Mouse (Mus musculus) gastrocnemius, postnatal 10 days (tissue): ENCODE measurements around the gene Hoxa11. TPM values are rescaled to one million over a fixed set of nuclear protein-coding genes. Genes with fewer than 3 reads are reported as not detected.
A peak's percentile ranks its signal among the peaks of the same experiment; 100 is the strongest.

Source experiments
- DNase-seq: peaks from one replicate; pipeline ENCODE4 v3.0.0; 2021; ENCODE audit warnings: mixed read lengths
- long read RNA-seq, 2 experiments: library from polyadenylated mRNA; stranded (forward); transcript quantifications; one replicate each; pipeline ENCODE4 v2.0.0; 2021
- total RNA-seq, 2 experiments: library from RNA; stranded (reverse); gene quantifications; 2 replicates each; pipeline ENCODE4 v1.2.3; 2021

The Hoxa11 gene
- total RNA-seq: 1 to 10 TPM; 4.4 to 5.6 TPM
- long read RNA-seq, experiment 1, transcript Hoxa11-201 (2 exons, 2,287 nt): major isoform, 7 of 8 reads
- long read RNA-seq, experiment 1, partial matches to known transcripts: 0 of 8 reads
- long read RNA-seq, experiment 1, other reads (novel, unspliced or antisense): 1 of 8 reads
- long read RNA-seq, experiment 2, partial matches to known transcripts: 0 of 2 reads
- long read RNA-seq, experiment 2, other reads (novel, unspliced or antisense): 0 of 2 reads

DNA sequence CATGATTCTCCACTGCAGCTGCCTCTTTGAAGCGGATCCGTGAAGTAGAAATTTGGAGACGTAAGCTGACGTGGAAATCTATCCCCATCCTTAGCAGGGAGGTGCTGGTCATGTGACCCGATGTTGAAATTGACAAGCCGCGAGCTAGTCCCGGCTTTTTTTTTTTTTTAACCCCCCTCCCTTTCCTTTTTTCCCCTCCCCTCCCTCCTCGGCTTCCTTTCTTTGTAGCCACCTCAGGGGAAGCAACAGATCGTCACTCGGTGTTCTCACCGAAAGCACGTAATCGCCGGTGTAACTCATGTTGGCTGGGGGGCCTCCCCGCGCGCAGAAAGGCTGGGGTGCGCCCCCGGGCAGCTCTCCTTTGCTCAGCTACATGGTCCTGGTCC, at the start of gene Hoxa11:
Gene Hoxa11 (minus strand): TSS at position 54 of the 386 bp plus-strand sequence.
- peak; percentile 17 for DNase-seq

DNA sequence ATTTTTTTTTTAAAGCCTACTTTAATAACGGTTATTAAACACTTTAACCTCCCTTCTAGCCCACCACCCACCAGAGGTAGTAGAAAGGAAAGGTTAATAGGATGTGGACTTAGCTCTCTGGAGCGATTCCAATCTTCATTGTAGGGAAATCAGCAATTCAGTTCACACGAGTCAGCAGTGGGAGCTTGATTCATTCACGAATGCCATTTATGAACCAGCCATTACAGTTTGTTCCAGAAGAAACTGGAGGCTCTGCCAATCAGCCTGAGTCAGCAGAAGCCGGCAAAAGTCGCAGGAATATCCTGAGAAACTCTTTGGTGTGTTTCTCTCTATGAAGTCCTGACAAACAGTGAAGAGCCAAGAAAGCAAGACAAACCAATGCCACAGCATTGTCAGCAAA, 49.0 kb upstream of the Hoxa11 start:
- no peak for DNase-seq

DNA sequence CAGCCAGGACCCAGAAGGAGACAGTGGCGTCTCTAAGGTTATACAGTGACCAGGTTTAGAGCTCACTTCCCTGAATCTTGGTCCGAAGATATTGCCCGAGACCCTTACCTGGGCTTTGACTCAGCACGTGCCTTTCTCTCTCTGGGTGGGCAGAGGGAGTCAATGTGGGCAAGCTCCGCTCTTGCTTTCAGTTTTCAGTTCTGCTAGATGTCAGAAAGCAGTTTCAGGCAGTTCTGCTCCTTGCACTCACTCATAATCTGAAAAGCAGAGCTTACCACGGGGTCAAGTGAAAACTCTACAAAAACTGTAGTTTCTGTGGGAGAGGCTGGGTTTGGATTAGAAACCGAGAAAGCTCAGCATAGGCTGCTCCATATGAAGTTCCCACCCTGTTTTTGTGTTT, 46.7 kb upstream of the Hoxa11 start:
- DNase-seq: no peak

DNA sequence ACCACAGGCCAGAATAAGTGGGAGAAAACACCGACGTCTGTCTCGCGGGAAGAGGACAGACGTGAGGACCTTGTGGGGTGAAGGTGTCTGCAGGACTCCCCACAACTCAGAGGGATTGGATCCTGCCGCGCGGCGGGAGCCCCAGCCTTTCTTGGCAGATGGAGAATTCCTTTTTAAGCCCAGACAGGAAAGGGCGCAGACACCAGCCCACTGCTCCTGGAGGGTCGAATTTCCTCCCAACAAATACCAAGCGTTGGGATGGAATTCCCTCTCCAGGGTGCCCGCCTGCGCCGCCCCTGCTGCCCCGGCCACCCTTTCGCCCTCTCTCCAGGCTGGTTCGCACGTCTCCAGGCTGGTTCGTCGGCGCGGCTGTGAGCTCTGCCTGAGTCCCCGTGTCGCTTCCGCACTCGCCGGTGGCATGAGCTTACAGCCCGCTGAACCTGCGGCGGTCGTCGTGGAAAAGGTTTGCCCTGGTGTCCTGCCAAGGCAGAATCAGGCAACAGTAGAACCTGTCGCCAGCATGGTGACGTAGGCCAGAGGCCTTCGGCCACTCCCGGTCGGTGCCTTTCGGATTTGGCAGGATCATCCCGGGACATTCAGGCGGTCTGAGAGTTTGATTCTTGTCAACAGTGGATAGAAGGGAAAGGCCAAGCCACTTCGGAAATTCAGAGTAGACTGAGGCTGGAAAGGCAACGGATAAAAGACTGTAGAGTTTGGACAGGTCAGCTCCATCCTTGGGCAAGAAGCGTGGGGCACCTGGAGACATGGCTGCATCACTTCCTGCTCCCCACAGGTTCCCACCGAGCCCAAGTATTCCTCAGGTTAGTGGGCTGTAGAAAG, 45.6 kb upstream of the Hoxa11 start:
- peak; percentile 25 for DNase-seq

DNA sequence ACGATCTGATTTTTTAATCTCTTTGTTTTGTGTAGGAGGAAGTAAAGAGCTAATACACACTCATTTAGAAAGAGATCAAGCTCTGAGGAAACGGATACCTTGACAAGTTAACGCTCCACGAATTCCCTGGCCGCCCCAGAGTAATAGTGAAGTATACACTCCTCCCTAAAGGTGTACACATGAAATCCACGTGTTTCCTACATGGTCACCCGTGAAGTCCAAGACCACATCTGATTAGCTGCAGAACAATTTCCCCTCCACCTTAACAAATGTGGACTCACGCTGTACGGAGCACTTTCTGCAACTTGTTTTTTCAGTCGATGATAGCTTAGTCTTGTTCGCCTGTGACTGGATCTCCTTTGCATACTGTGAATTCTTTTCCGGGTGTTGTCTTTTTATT, 44.6 kb upstream of the Hoxa11 start:
- no peak for DNase-seq

DNA sequence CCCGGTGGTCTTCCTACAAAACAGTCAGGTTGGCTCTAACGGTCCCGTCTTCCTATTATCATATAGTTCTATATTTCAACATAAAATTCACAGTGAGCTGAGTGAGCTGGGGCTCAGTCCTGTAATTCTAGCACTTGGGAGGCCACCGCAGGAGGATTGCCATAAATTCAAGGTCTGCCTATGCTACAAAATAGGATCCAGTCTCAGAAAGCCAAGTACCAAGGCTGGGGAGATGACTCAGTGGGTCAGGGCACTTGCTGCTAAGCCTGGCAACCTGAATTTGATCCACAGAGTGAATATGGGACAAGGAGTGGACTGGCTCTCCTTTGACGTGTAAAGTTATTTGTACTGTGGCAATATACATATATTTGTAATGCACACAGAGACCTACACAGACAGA, 38.3 kb upstream of the Hoxa11 start:
- DNase-seq: no peak

DNA sequence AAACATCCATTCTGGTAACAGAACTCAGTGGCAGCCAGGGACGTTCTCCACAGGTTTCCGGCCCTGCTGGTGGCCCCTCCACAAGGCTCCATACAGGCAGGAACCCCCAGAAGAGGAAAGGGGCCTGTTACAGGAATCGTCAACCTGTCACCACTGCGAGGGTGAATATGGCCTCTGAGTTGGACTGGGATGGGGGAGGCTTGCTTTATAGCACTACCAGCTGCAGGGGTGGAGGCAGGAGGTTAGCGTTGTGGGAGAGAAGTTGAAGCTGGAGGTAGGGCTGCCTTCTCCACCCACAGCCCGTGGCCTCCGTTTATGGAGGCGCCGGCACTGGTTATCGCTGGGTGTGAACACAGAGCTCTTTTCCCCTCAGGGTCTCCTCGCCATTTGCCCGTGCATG, 35.5 kb upstream of the Hoxa11 start:
- DNase-seq: no peak

DNA sequence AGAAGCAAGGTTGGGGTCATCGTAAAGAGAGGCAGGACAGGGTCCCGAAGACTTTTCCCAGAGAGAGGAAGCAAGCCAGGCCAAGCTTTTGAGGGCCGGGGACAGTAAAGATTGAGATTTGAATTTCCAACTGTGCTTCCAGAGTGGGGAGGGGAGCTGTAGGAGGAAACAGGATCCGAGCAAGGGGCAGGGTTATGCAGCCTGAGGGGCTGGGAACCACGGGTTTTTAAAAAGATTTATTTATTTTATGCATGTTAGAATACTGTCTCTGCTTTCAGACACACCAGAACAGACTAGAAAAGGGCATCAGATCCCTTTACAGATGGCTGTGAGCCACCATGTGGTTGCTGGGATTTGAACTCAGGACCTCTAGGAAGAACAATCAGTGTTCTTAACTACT, 31.3 kb upstream of the Hoxa11 start:
- no peak for DNase-seq

DNA sequence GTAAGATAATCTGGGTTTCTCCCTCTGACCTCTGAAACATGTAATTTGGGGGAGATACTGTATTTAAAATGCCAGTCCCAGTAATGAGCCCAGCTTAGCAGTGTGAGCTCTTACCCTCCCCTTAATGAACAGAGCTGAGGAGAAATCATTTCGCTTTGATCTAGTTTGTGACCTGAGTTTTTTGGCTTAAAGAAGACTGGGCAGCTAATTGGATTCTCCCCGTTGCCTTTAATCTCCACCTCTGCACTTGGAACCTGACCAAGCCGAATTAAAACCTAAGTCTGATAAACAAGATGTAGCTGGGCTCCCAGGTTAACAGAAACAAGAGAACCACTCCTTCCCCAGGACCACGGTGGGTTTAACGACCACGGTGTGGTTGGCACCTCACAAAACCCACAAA, 30.8 kb upstream of the Hoxa11 start:
- no peak for DNase-seq

DNA sequence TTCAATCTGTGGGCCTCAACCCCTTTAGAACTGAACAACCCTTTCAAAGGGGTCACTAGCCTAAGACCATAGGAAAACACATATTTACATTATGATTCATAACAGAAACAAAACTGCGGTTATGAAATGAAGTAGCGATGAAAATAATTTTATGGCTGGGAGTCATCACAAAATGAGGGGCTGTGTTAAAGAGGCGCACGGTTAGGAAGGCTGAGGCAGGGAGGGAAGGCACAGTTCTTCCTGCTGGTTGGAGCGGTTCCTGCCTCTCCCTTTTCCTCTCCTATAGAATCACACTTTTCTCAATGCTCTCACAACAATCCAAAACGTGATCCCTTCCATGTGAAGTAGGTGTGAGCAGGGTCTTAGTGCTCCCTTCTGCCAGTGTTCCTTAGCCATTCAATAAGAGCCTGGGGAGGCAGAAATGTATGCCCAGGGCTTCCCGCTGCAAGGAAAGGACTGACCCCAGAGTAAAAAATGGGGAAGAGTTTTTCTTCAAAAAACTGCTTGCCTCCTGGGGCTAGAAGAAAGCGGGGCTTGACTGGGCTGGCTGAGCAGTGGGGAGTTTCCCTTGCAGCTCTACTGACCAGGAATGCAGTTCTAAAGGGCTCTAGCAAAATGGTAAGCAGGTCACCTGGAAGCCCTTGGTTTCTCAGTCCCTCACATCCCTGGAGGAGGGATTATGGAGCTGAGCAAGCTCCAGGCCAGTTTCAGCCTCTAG, 30.1 kb upstream of the Hoxa11 start:
- DNase-seq: no peak

DNA sequence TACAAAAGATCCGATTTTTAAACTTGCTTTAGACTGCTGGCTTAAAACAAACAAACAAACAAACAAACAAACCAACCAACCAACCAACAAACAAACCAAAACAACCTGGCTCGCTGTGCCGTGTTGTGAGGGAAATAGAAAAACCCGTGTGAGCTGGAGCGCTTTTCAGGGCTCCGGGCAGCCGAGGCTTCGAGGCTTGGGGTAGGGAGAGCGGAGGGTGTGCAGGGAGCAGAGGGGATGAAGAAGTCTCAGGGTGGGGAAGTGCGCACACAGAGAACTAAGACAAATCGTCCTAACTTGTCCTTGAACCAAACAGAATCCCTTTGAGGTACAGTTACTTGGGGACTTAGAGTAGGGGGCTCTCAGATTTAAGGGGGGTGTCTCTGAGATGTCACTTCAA, 29.0 kb upstream of the Hoxa11 start:
- no peak for DNase-seq

DNA sequence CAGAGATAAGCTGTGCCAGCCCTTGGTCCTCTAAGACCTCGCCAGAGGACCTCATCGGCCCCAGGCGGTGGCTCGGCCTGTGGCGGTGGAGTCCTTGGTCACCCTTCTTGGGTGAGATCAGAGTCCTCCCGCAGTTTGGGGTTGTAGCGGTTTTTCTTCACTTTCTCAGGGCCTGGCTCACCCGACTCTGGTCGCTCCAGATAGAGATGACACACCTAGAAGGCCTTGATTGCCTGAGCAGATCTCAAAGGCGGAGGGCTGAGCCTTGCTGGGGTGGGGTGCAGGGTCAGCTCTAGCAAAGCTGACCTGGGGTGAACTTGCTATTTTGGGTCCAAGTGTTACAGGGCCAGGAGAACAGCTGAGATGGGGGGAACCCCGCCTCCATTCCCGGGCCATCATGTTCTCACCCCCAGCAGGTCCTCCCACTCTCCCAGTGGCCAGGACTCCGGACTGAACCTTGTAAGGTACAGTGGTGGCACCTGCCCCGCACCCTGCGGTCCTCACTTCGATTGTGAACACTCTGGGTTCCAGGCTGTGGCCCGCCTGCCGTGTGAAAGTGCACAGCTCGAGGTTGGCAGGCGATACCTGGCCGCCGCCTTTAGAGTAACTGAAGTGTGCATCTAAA, 28.2 kb upstream of the Hoxa11 start:
- no peak for DNase-seq

DNA sequence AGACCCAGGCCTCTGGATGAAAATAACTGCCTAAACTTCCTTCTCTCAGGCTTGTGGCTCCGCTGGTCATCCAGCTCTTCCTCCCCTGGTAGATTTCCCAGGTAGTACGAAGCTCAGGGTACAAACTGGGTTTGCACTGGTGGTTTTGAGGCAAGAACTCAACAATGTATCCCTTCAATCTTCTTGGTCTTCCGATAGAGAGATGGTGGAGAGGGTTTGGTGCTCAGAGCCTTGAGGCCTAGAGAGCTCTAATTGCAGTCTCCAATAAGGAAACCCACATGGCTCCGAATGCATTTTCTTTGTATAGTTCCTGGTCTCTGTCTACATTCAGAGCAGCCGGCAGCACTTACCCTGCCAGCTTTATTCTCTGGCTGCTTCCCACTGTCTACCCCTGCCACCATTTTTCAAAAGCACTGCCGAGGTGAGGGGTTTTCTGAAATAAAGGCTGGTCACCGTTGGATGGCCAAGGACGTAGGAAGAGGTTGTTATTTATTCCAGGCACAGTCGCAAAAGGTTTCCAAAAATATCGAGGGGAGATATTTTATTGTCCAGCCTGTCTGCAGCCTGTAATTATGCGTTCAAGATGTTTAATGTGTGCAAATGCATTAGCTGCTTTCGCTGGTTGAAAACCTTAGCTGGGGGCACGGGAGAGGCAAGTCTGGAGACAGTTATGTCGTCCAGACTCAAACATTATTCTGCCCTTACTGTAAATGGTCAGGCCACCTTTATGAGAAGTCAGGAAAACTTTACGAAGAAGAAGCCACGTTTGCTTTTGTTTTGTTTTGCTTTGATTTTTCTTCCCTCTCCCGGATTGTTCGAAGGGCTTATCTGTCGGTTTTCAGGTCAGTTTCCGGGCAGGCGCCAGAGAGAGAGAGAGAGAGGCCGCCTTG, 27.4 kb upstream of the Hoxa11 start:
- no peak for DNase-seq

DNA sequence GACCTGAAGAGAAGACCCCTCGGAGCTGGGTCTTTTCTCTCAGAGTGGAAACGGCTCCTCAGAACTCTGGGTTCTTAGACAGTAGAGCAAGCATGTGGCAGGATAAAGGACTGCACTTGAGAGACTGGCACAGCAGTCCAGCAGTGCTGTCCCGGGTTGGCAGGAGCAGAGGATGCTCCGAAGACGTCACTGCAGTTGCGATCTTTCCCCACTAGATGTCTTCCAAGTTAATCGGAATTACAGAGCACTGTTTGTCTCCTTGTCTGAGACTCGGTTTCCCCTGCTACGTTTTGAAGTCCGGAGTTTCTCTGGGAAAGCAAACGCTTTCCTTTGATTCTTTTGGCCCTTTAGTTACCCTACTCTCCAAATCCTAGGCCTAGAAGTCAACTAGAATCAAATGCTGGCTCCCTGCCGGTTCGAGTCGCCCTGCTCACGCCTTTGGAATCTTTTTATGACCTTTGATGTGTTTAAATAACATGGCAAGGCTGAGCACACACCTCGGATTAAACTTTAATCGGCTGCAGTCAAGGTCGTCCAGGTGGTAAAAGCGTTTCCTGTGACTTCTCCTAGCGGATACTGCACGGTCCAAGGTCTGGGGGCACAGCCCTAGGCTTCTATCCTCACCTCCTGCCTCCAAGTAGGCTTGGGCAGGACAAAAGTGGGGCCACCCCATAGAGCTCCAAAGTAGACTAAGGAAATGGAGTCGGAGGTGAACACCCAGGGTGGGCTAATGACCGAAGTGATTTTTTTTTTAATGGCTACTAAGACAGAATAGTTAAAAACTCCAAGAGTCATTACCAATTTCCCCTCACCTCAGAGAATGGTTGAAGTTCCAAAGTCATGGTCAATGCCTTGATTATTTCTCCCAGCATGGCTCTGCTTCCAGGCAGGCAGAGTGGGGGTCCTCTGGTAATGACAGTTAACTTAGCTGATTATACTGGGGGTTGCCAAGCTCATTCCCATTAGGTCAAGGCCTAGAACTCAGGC, 25.2 kb upstream of the Hoxa11 start:
- DNase-seq: peak; percentile 67

DNA sequence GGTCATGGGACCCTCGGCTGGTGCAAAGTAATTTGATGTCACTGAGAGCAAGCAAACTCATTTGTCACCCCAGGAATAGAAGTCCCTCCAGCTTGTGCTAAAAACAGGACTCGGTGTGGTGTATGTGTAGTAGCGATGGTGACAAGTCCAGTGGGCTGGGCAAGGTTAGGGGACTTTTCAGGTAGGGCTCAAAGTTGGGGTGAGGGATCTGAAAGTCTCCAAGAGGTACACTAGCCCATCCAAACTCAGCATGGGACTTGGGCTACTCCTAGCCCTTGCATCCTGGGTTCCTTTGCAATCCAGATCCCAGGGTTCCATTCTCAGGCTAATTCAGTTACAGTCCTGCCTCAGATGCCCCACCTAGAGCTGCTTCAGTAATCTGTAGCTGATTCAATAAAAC, 23.1 kb upstream of the Hoxa11 start:
- no peak for DNase-seq

DNA sequence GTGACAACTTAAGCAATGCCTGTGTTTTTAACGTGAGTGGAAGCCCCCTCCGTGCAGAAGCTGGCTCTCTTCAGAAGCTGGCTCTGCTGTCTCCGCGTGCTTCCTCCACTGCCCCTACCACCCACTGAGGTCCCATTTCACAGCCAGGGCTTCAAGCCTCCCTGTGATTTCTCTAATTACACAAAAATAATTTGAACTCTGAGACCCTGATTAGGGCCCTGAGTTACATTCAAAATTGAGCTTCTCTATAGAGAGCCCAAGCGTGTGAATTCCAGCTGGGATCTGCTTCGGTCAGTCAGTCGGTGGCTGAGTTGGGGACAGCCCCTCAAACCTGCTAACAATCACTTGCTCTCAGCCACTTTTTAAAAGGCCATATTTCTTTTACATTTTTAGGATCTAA, 22.7 kb upstream of the Hoxa11 start:
- no peak for DNase-seq

DNA sequence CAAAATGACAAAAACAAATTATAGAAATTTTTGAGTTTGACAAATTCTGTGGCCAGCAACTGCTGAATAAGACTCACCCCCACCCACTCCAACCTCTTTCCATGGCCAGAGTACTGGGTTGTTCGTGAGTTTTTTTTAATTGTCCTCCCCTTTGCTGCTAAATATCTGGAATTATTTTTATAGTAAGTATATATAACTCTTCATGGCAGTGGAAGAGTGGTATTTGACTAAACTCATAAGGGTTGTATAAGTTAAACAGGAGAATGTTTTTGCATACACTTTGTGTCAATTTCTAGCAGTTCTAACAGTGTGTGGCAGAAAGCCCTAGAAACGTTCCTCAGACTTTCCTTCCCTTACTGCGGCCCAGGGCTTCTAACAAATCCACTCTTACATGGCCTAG, 22.1 kb upstream of the Hoxa11 start:
- DNase-seq: no peak

DNA sequence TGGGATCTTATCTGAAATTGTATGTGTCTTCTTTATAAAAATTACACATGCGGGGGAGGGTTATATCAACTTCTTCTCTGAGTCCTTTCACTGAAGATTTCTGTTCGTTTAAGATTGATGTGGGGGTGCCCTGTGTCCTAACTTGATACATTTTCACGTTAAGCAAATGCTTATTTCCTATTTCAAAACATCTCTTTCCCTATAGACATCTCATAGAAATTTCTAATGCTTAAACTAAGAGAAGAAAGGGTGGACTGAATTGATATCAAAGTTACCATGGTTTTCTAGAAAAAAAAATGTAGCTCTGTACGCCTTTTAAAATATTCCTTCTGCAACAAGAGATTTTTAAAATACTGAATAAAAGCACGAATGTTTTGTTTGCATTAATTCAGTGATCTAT, 21.6 kb upstream of the Hoxa11 start:
- DNase-seq: no peak

DNA sequence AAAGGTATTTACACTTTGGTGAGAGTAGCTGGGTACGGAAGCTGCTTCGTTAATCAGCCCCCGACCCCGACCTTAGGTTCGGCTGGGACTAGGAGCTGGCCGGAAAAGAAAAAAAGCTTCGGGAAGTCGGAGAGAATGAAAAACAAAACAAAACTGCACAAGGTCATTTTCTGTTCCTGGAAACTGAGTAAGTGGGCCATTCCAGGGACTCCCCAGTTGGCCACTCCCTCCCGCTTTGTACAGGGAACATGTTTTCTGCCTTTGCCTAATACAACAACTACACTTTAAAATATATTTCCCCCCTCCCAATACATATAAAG, 21.0 kb upstream of the Hoxa11 start:
- DNase-seq: no peak

DNA sequence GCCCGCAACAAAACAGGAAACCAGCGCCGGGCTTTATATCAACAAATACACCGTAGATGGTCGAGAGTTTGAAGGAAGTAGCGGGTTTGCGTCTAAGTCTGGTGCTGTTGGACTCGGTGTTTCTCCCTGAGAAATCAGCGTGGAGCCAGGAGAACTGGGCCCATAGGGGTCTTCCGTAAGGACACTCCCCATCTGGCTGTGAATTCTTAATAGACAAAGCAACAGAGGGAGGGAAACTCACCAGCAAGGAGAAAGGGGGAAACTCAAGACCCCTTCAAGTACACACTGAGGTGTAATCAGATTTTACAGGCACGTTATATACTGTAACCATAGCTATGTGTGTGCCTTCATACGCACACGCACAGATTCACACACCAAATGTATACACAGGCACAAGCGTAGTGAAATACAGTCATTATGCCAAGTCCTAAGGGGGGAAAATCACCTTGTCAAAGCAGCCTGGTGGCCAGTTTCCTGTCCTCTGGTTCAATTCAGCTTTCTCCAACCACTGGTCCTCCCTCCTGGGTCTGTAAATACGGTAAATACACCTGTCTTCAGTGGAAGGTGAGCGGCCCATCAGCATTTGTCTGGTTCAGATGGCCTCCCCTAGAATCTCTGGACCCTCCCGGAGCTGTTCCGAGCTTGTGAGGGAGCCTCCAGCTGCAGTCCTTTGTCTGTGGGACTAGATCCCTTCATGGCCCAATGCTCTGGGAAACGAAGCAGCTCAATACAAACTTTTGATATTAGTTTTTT, 20.5 kb upstream of the Hoxa11 start:
- no peak for DNase-seq
